ENCODE assay signal across 21 mouse cellular contexts in the genomic region with DNA sequence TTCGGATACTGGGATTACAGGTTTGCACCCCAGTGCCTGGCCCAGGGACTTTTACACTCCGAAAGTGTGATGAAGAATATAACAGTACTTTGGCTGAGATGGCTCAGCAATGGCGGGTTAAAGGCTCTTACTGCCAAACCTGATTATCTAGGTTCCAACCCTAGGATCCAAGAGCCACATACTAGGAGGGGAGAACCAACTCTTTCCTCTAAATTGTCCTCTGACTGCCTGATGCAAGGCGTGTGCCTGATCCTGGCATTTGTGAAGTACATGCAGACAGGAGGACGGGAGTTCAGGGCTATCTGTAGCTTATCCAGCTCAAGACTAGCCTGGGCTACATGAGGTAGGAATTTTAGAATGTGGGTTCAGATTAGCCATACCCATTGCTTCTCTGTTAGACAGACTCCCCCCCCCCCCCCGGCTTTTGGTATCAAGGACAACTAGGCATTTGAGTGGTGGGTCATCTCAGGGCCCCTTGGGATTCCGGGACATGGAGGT. TPM values are rescaled to one million over a fixed set of nuclear protein-coding genes. Genes with fewer than 3 reads are reported as not detected.
DNase-seq lines count a peak whose midpoint lies in the region; ATAC-seq and TF ChIP-seq lines count a peak whose summit lies in the region.
"Had no signal": no experiment of that assay in that cellular context is flagged by ENCODE, and none has a peak within 500 bp of the region (broad histone marks: within the 10 kb centered on the region; RNA-seq: fewer than 3 reads in every experiment).

No protein-coding gene starts in this region.

- WGBS in embryonic facial prominence, embryonic 11.5 days = 66% methylated on average over 7 of the region's 7 CpGs
- WGBS in embryonic facial prominence, embryonic 10.5 days = 76% methylated on average over 7 of the region's 7 CpGs
- 74% methylated on average over 7 of the region's 7 CpGs for WGBS in lung, embryonic 14.5 days
- WGBS in lung, adult 2 months = 72% methylated on average over 7 of the region's 7 CpGs
- WGBS in liver, postnatal 0 days (ENCODE audit: insufficient replicate concordance) = 47% methylated on average over 7 of the region's 7 CpGs
- WGBS in neural tube, embryonic 15.5 days = 82% methylated on average over 7 of the region's 7 CpGs

- no peaks in the 10 kb centered on the region for H3K4me1 ChIP-seq in embryonic facial prominence, embryonic 11.5 days (ENCODE audit: control insufficient read depth, insufficient read depth, low read length)
- peaks cover 9% of the 10 kb centered on the region; the same call in 1 of the 2 replicates for H3K4me1 ChIP-seq in embryonic facial prominence, embryonic 10.5 days
- no peaks in the 10 kb centered on the region for H3K4me1 ChIP-seq in lung, embryonic 14.5 days (ENCODE audit: insufficient read depth)
- peaks cover 9% of the 10 kb centered on the region for H3K4me1 ChIP-seq in lung, adult 2 months (ENCODE audit: control insufficient read depth, insufficient read depth, low read length)
- H3K4me1 ChIP-seq in liver, postnatal 0 days (ENCODE audit: insufficient read depth) = peaks cover 59% of the 10 kb centered on the region
- H3K4me1 ChIP-seq in neural tube, embryonic 15.5 days = peaks cover 9% of the 10 kb centered on the region
- H3K4me1 ChIP-seq: midbrain, embryonic 12.5 days had no signal

- H3K4me3 ChIP-seq in embryonic facial prominence, embryonic 11.5 days (ENCODE audit: low read depth, low read length) = no peak overlapping the region
- no peak overlapping the region for H3K4me3 ChIP-seq in embryonic facial prominence, embryonic 10.5 days
- no peak overlapping the region for H3K4me3 ChIP-seq in lung, embryonic 14.5 days (ENCODE audit: low read depth, low read length)
- H3K4me3 ChIP-seq in lung, adult 2 months (replicated peaks; ENCODE audit: extremely low read depth, low read depth, low read length) = no peak overlapping the region
- H3K4me3 ChIP-seq in liver, postnatal 0 days (ENCODE audit: low read depth, low read length) = no peak overlapping the region
- H3K4me3 ChIP-seq in neural tube, embryonic 15.5 days (replicated peaks) = no peak overlapping the region
- H3K4me3 ChIP-seq: heart, adult 2 months; midbrain, embryonic 12.5 days had no signal

- TF ChIP-seq EP300 in liver, postnatal 0 days (IDR thresholded peaks at IDR 0.05; ENCODE audit: low read depth) = no peak

- H3K9ac ChIP-seq in embryonic facial prominence, embryonic 11.5 days (replicated peaks; ENCODE audit: low read length) = peak overlapping the region; percentile 9; the same call in 1 of the 2 replicates
- no peak overlapping the region for H3K9ac ChIP-seq in lung, embryonic 14.5 days
- peak overlapping the region; percentile 49 for H3K9ac ChIP-seq in liver, postnatal 0 days (replicated peaks)
- no peak overlapping the region for H3K9ac ChIP-seq in neural tube, embryonic 15.5 days (replicated peaks)
- H3K9ac ChIP-seq: midbrain, embryonic 12.5 days had no signal

- no peak for TF ChIP-seq CTCF in lung, embryonic 14.5 days (IDR thresholded peaks at IDR 0.05; ENCODE audit: low read depth)
- no peak for TF ChIP-seq CTCF in lung, adult 2 months (IDR thresholded peaks at IDR 0.05; ENCODE audit: insufficient read depth, low read length)
- no peak for TF ChIP-seq CTCF in liver, postnatal 0 days (IDR thresholded peaks at IDR 0.05; ENCODE audit: low read depth)

- H3K27me3 ChIP-seq in embryonic facial prominence, embryonic 11.5 days (ENCODE audit: control insufficient read depth, insufficient read depth, low read length) = no peaks in the 10 kb centered on the region
- peaks cover 9% of the 10 kb centered on the region for H3K27me3 ChIP-seq in embryonic facial prominence, embryonic 10.5 days (replicated peaks; ENCODE audit: low read depth, poor library complexity, severe bottlenecking)
- no peaks in the 10 kb centered on the region for H3K27me3 ChIP-seq in lung, embryonic 14.5 days (ENCODE audit: insufficient read depth, low read length)
- no peaks in the 10 kb centered on the region for H3K27me3 ChIP-seq in liver, postnatal 0 days (ENCODE audit: insufficient read depth, low read length)
- no peaks in the 10 kb centered on the region for H3K27me3 ChIP-seq in neural tube, embryonic 15.5 days (replicated peaks)

- H3K36me3 ChIP-seq in embryonic facial prominence, embryonic 11.5 days (replicated peaks; ENCODE audit: control insufficient read depth, insufficient read depth, low read depth, low read length) = no peaks in the 10 kb centered on the region
- H3K36me3 ChIP-seq in embryonic facial prominence, embryonic 10.5 days (replicated peaks) = peaks cover 12% of the 10 kb centered on the region
- H3K36me3 ChIP-seq in lung, embryonic 14.5 days (ENCODE audit: insufficient read depth) = peaks cover 4% of the 10 kb centered on the region; the same call in 1 of the 2 replicates
- H3K36me3 ChIP-seq in liver, postnatal 0 days (replicated peaks; ENCODE audit: insufficient read depth, low read length) = peaks cover 3% of the 10 kb centered on the region
- H3K36me3 ChIP-seq in neural tube, embryonic 15.5 days = no peaks in the 10 kb centered on the region
- H3K36me3 ChIP-seq: midbrain, embryonic 12.5 days had no signal

- no peak for TF ChIP-seq POLR2A in lung, adult 2 months (IDR thresholded peaks at IDR 0.05; ENCODE audit: borderline replicate concordance, extremely low read depth, low read depth, low read length)

- no peak overlapping the region for H3K27ac ChIP-seq in embryonic facial prominence, embryonic 11.5 days (replicated peaks; ENCODE audit: low read depth, low read length)
- no peak overlapping the region; the same call in 1 of the 2 replicates for H3K27ac ChIP-seq in embryonic facial prominence, embryonic 10.5 days (replicated peaks)
- H3K27ac ChIP-seq in lung, embryonic 14.5 days (ENCODE audit: low read depth) = peak overlapping the region; percentile 42; the same call in 1 of the 2 replicates
- peak overlapping the region; percentile 84 for H3K27ac ChIP-seq in liver, postnatal 0 days (ENCODE audit: low read depth)
- no peak overlapping the region for H3K27ac ChIP-seq in neural tube, embryonic 15.5 days (replicated peaks)
- H3K27ac ChIP-seq: heart, adult 2 months; midbrain, embryonic 12.5 days had no signal

- H3K4me2 ChIP-seq in embryonic facial prominence, embryonic 11.5 days (ENCODE audit: low read depth, low read length) = no peak overlapping the region
- H3K4me2 ChIP-seq in lung, embryonic 14.5 days = no peak overlapping the region
- peak overlapping the region; percentile 56 for H3K4me2 ChIP-seq in liver, postnatal 0 days (ENCODE audit: low read depth, low read length)
- H3K4me2 ChIP-seq in neural tube, embryonic 15.5 days = no peak overlapping the region
- H3K4me2 ChIP-seq: midbrain, embryonic 12.5 days had no signal

- ATAC-seq in embryonic facial prominence, embryonic 11.5 days (replicated peaks; ENCODE audit: insufficient number of reproducible peaks, low FRiP score, low TSS enrichment, low read depth) = no peak
- ATAC-seq in lung, embryonic 14.5 days (ENCODE audit: insufficient read depth) = no peak
- ATAC-seq in liver, postnatal 0 days = peak; percentile 14
- ATAC-seq in neural tube, embryonic 15.5 days (ENCODE audit: low FRiP score) = no peak

- no peaks in the 10 kb centered on the region for H3K9me3 ChIP-seq in embryonic facial prominence, embryonic 11.5 days (replicated peaks; ENCODE audit: control insufficient read depth, low read length)
- H3K9me3 ChIP-seq in embryonic facial prominence, embryonic 10.5 days = no peaks in the 10 kb centered on the region
- no peaks in the 10 kb centered on the region for H3K9me3 ChIP-seq in lung, embryonic 14.5 days (ENCODE audit: low read depth, low read length)
- H3K9me3 ChIP-seq in liver, postnatal 0 days (ENCODE audit: low read length) = no peaks in the 10 kb centered on the region
- no peaks in the 10 kb centered on the region for H3K9me3 ChIP-seq in neural tube, embryonic 15.5 days (replicated peaks)
- H3K9me3 ChIP-seq: midbrain, embryonic 12.5 days had no signal

- no peak for DNase-seq in embryonic facial prominence, embryonic 11.5 days (ENCODE audit: low spot score)
- DNase-seq in embryonic facial prominence, embryonic 10.5 days (ENCODE audit: low spot score) = no peak
- DNase-seq in lung, embryonic 14.5 days = no peak
- DNase-seq in lung, adult 2 months = no peak
- peak; percentile 75 for DNase-seq in induced T-regulatory cell, adult 2 months (ENCODE audit: low read depth)
- no peak for DNase-seq in liver, postnatal 0 days
- no peak for DNase-seq in adrenal gland, adult (ENCODE audit: inconsistent age in 2 of 2, low spot score in 1 of 2)
- DNase-seq: adrenal gland, postnatal 14 days; cerebellum, adult 9-11 months; embryo, embryonic 11 days; heart, adult 2 months; heart, postnatal 4 days; kidney, adult 9 months; layer of hippocampus, postnatal 36 days; left cerebral cortex, postnatal 4 days; spleen, adult 18-20 months; thymus, postnatal 4 days had no signal

RNA-seq across cellular contexts. Expression of gene Pim1, which starts 9.7 kb away (rescaled TPM):
- 17.6 and 19.2 TPM in 2 replicates for polyA plus RNA-seq in embryonic facial prominence, embryonic 11.5 days (2014; fragmentation: Nextera tagmentation; extraction: Ambion mirVana)
- 31.6 and 33.2 TPM in 2 replicates for polyA plus RNA-seq in embryonic facial prominence, embryonic 10.5 days (2016; fragmentation: Nextera tagmentation; extraction: Ambion mirVana)
- polyA plus RNA-seq in lung, embryonic 14.5 days (2014; fragmentation: Nextera tagmentation; extraction: Ambion mirVana) = 14.1 and 16.0 TPM in 2 replicates
- polyA plus RNA-seq in lung, adult 2 months (2012; rRNA removed) = 35.8 and 48.0 TPM in 2 replicates
- 35.6 and 57.1 TPM in 2 replicates for polyA plus RNA-seq in liver, postnatal 0 days (2015; fragmentation: Nextera tagmentation; extraction: Ambion mirVana)
- polyA plus RNA-seq in neural tube, embryonic 15.5 days (2015; fragmentation: Nextera tagmentation; extraction: Ambion mirVana) = 9.0 and 15.8 TPM in 2 replicates

RNA-seq across cellular contexts. Expression of gene Gm17657, which starts 49.1 kb away (rescaled TPM):
- polyA plus RNA-seq in embryonic facial prominence, embryonic 11.5 days (2014; fragmentation: Nextera tagmentation; extraction: Ambion mirVana) = not detected in 2 replicates
- polyA plus RNA-seq in embryonic facial prominence, embryonic 10.5 days (2016; fragmentation: Nextera tagmentation; extraction: Ambion mirVana) = not detected in 2 replicates
- polyA plus RNA-seq in lung, embryonic 14.5 days (2014; fragmentation: Nextera tagmentation; extraction: Ambion mirVana) = not detected in 2 replicates
- not detected in 2 replicates for polyA plus RNA-seq in lung, adult 2 months (2012; rRNA removed)
- polyA plus RNA-seq in liver, postnatal 0 days (2015; fragmentation: Nextera tagmentation; extraction: Ambion mirVana) = not detected in 2 replicates
- polyA plus RNA-seq in neural tube, embryonic 15.5 days (2015; fragmentation: Nextera tagmentation; extraction: Ambion mirVana) = not detected in 2 replicates
- polyA plus RNA-seq: heart, adult 2 months; large intestine, adult 2 months; lung, embryonic 16.5 days; midbrain, embryonic 12.5 days had no signal

RNA-seq across cellular contexts. Expression of gene Tbc1d22b, which starts 49.3 kb away (rescaled TPM):
- polyA plus RNA-seq in embryonic facial prominence, embryonic 11.5 days (2014; fragmentation: Nextera tagmentation; extraction: Ambion mirVana) = 16.7 and 17.5 TPM in 2 replicates
- 18.4 and 19.5 TPM in 2 replicates for polyA plus RNA-seq in embryonic facial prominence, embryonic 10.5 days (2016; fragmentation: Nextera tagmentation; extraction: Ambion mirVana)
- 17.4 TPM in 2 replicates for polyA plus RNA-seq in lung, embryonic 14.5 days (2014; fragmentation: Nextera tagmentation; extraction: Ambion mirVana)
- 16.5 and 17.7 TPM in 2 replicates for polyA plus RNA-seq in lung, adult 2 months (2012; rRNA removed)
- 1.9 and 2.1 TPM in 2 replicates for polyA plus RNA-seq in liver, postnatal 0 days (2015; fragmentation: Nextera tagmentation; extraction: Ambion mirVana)
- 25.7 and 29.4 TPM in 2 replicates for polyA plus RNA-seq in neural tube, embryonic 15.5 days (2015; fragmentation: Nextera tagmentation; extraction: Ambion mirVana)

RNA-seq across cellular contexts. Expression of gene Tmem217, which starts 51.9 kb away (rescaled TPM):
- polyA plus RNA-seq in embryonic facial prominence, embryonic 11.5 days (2014; fragmentation: Nextera tagmentation; extraction: Ambion mirVana) = 0.36 TPM in 2 replicates
- 1.0 and 1.5 TPM in 2 replicates for polyA plus RNA-seq in embryonic facial prominence, embryonic 10.5 days (2016; fragmentation: Nextera tagmentation; extraction: Ambion mirVana)
- polyA plus RNA-seq in lung, embryonic 14.5 days (2014; fragmentation: Nextera tagmentation; extraction: Ambion mirVana) = 0.43 and 0.46 TPM in 2 replicates
- 0.28 TPM in 1 of 2 replicates, not detected in the other for polyA plus RNA-seq in lung, adult 2 months (2012; rRNA removed)
- not detected in 2 replicates for polyA plus RNA-seq in liver, postnatal 0 days (2015; fragmentation: Nextera tagmentation; extraction: Ambion mirVana)
- polyA plus RNA-seq in neural tube, embryonic 15.5 days (2015; fragmentation: Nextera tagmentation; extraction: Ambion mirVana) = 1.2 and 1.5 TPM in 2 replicates
- polyA plus RNA-seq: heart, adult 2 months; large intestine, adult 2 months had no signal

Comparison
In these comparisons a context has a peak if more than half of its experiments do, and no peak if none do; other contexts are left out.
1. H3K27ac ChIP-seq: peak in lung, embryonic 14.5 days (single experiment) and liver, postnatal 0 days (single experiment); none in embryonic facial prominence, embryonic 11.5 days (single experiment), embryonic facial prominence, embryonic 10.5 days (single experiment) and neural tube, embryonic 15.5 days (single experiment).
2. H3K9ac ChIP-seq: peak in embryonic facial prominence, embryonic 11.5 days (single experiment) and liver, postnatal 0 days (single experiment); none in lung, embryonic 14.5 days (single experiment) and neural tube, embryonic 15.5 days (single experiment).